Mouse (Mus musculus) C2C12 (cell line): ENCODE results near the gene Ptp4a2.

Experiments
- CEBPB ChIP-seq: IDR thresholded peaks from one replicate; pipeline ENCODE4 v1.6.1; 2011; ENCODE audit warnings: low read depth, mild to moderate bottlenecking, control low read depth, moderate library complexity
- CTCF ChIP-seq: IDR thresholded peaks from one replicate; pipeline ENCODE4 v1.5.1; 2011; ENCODE audit not compliant: control insufficient read depth, insufficient read depth, insufficient read length
- MYOD1 ChIP-seq: IDR thresholded peaks from one replicate; pipeline ENCODE4 v1.6.1; 2011; ENCODE audit warnings: low read depth; ENCODE audit not compliant: control insufficient read depth, insufficient read length
- USF1 ChIP-seq: IDR thresholded peaks from one replicate; pipeline ENCODE4 v1.6.1; 2011; ENCODE audit warnings: low read depth, mild to moderate bottlenecking, control low read depth, moderate library complexity

DNA sequence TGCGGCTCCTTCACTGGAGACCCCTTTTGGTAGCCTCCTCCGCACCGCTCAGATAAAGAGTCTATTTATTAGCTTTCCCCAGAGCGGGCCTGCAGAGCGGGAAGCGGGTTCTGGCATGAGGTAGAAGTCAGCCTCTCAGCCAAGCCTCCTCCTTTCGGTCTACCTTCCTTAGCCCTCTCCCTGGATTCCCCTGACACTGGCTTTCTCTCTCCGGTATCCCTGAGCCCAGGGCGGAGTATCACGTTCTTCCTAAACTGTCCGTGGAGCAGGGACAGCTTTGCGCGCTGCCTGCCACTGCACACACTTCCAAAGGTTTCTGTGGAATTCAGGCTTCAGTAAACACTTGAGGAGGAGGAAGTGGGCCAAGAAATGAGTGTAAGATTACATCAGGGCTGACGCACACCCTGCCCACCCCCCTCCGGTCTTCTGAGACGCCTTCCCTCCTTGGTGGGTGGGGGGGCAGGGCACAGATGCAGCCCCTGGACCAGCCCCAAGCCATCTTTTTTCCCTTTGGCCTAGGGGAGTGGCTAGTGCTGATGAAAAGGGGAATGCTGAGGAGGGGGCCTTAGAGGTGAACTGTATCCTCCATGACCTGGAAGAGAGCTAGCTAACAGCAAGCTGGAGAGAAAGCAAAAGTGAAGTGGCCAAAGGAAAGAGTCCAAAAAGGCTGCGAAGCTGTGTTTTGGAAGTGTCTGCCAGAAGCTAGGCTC is 15.7 kb upstream of the Ptp4a2 start:
- TF ChIP-seq CTCF (no peak), CEBPB (no peak), MYOD1 (no peak), USF1 (no peak)
